Mouse (Mus musculus) kidney, adult 11 months (tissue): Measurements from ENCODE around the gene Ubiad1.
A peak's percentile ranks its signal among the peaks of the same experiment; 100 is the strongest.

ENCODE experiments used
- DNase-seq: peaks from one replicate; pipeline ENCODE4 v3.0.0; 2022

The Ubiad1 gene

DNA sequence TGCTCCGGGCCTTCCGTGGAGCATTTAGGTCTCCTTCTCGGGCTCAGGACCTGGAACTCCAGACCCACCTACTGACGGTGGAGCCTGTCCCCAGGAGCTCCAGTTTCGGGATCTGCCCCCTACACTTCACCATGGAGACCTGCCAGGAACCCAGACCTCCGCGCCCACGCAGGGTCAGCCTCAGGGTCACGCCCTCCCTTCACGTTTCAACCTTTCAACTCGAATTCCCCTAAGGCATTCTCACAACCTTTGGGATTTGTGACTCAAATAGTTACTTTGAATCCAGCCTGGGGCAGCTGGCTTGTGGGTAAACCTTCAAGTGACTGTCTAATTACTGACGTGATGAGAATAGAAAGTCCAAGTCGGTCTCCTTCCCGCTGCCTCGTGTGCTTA, 4.3 kb upstream of the Ubiad1 start:
- DNase-seq: peak; percentile 44

DNA sequence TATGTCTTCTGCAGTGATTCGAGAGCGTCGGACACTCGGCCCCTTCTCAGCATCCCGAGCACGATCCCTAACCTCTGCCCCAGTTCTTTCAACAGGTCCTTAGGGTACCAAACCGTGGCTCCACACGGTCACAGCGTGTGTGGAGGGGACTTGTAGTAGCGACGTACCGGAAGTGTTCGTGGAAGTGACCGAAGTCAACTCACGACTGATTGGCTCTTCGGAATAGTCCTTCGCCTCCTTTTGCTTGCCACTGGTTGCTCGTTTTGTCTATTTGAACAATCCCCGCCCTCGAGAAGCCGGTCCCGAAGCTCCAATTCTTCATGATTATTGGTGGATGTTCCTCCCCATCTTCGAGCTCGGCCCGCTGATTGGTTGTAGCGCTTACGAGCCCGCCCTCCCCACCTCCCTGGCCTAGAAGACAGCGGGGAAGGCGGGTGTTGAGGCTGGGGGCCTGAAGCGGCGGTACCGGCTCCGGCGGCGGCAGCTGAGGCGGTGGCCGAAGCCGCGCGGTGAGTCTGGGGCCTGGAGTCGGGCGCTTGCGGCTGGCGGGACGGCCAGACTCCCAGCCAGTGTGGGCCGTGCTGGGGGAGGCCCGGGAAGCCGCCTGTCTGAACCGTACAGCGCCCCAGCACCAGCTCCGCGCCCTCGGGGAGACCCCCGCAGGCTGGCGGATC, 3.7 kb upstream of the Ubiad1 start, which contains the start of gene Mtor:
TSS of gene Mtor (plus strand) at position 433 of the 674 bp plus-strand sequence.
- DNase-seq: peak; percentile 99

DNA sequence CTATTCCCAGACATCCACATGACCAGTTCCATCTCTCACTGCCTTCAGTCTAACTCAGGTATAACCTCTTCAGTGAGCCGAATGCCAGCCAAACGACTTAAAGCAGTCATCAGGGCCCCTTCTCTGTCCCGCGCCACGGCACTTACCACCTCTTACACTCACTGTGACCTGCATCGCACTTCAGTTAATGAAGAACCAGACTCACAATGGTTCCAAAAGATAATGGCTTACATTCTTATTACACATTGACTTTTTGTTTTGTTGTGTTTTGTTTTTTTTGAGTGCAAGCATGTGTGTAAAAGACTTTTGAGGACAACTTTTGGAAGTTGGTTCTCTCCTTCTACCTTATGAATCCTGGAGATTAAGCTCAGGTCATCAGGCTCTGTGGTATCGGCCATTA, 2.0 kb downstream of the Ubiad1 start:
- no peak for DNase-seq

DNA sequence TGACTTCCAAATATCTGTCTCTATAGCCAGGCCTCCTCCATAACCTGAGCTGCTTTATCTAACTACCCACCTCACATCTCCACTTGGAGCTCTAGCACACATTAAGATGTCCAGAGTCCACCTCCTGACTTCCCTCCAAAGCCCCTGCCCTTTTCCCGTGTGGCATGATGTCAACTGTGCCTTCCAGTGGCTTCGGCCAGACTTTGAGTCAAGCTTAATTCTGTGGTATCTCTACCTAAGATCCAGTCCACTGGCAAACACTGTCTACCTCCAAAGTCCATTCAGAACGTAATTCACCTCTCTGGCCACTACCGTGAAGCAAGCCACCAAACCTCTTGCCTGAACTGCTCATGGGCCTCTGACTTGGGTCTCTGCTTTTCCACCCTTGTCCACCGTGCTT, 2.6 kb downstream of the Ubiad1 start:
- DNase-seq: peak; percentile 40

DNA sequence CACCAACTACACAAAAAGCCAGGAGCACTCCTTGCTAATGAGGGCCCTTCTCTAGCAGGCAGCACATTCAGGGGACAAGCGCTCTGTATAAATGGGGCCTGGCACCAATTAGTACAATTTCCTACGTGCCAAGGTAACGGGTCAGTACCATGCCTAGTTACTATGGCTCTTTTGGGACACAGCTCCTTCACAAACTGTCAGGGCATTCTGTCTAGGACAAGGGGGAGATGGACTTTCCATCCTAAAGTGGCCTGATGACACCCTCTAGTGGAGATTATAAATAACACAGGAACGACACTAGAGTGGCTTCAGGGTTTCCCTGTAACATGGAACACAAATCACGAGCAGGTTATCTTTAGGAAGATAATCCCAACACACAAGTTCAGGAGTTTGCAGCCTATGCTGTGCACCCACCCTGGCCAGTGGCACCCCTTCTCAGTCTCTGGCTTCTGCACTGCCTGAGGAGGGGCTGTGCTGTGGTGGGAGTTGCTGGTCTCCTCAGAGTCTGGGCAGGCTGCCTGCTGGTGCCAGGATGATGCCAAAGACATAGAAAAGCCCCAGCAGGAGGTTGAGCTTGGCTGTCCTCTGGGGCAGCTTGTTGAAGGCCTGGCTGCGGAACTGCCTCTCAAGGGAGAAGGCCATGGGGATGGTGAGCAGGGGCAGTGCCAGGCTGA, 8.8 kb downstream of the Ubiad1 start:
- DNase-seq: no peak

DNA sequence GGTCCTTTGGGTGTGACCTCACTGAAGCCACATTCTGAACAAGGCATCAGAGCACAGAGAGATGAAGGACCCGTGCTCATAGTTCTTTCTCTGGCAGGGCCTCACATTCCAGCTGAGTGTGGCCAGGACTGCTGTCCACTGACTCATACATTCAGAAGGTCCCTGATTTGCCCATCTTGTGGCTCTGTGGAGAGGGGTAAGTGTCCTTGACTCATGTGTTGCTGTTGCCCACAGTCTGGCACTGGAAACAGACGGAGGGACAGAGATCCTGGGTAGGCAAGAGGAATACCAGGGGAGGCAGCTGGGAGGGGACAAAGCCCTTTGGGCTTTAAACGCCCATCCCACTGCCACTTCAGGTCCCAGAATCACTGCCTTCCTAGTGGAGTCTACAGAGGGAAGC, 9.5 kb downstream of the Ubiad1 start:
- no peak for DNase-seq

DNA sequence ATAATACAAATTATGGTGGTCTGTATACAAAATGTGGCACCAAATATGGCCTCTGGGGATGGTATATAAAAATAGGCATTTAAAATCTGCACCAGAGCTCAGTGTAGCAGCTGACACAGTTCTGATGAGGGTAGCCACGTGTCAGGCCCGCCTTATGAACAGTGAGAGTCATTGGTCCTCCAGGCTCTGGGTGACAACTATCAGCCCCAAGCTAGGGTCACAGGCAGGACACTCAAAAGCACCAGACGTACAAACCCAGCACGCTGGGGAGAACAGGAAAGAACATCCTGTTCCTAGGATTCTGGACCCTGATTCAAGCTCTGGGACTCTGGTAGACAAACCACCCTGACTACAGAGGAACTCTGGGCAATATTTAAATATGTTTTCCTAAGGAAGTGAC, 10.0 kb downstream of the Ubiad1 start:
- DNase-seq: no peak

DNA sequence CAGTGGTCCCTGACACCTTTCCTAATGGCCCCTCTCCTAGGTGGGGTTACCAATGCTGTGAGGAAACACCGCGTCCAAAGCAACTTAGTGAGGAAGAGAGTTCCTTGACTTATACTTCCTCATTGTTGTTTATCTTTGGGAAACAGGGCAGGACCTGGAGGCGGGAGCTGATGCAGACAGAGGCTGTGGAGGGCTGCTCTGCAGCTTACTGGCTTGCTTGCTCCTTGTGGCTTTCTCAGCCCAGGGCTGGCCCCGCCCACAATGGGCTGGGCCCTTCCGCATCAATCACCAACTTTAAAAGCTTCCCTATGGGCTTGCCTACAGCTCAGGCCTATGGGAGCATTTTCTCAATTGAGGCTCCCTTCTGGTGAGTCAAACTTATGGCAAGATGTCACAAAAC, 10.8 kb downstream of the Ubiad1 start:
- DNase-seq: no peak

DNA sequence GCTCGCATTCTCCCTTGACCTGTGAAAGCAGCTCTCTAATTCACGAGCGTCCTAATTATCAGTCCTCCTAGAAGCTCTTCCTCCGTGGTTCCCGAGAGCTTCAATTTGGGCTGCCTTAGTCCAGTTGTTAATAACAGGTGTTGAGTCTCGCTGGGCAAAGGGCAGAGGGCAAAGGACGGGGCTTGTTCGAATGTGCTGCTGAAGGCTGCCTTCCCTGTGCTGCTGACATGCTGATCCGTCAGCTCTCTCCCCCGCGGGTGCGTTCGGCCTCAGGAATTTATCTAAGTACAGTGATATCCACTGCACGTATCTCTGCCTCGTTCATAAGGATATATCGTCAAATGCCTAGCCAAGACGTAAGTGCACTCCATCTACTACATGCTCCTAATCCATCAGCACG, 11.2 kb downstream of the Ubiad1 start:
- DNase-seq: peak; percentile 85

DNA sequence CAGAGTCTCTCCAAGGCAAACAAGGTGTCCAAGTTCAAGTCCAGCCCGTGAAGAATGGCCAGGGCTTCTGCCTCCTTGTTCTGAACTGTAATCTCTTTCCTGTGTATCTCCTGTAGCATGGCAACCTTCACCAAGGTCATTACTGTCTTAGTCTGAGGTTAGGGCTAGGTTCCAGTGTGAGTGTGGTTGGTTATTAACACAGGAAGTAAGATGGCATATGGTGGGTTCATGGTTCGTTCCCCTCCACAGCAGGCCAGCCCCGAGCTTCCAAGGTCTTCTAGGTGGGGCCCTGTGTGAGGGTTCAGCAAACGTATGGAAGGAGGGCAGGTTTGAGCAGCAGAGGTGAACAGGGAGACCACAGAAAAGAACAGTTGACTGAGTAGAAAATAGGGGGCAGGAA, 12.1 kb downstream of the Ubiad1 start:
- DNase-seq: peak; percentile 43

DNA sequence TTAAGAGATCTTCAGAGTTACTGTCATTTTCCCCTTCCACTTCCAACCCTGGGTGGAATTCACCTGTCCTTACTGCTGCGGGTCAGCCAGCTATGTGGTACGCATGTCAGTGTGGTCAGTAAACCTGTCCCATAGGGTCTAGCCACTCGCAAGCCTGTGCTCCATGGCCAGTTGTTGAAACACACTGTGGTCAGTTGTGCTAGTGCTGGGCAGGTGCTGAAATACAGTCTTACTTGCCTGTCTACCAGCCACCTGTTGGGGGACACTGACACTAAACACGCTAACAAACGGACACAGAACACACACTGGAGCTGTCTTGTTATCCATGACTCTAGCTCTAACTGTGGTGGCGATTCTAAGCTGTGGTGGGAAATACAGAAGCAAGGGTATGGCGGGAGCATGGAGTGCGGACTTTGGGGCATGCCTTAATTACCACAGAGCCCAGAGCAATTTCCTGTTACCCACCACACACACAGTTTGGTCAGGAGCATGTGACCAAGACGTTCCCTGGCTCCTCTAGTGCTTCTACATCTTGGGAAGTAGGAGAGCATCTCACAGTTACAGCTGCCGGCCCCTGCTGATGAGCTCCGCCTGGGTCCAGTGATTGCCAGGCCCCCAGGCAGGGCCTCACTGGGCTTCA, 13.6 kb downstream of the Ubiad1 start:
- DNase-seq: no peak

DNA sequence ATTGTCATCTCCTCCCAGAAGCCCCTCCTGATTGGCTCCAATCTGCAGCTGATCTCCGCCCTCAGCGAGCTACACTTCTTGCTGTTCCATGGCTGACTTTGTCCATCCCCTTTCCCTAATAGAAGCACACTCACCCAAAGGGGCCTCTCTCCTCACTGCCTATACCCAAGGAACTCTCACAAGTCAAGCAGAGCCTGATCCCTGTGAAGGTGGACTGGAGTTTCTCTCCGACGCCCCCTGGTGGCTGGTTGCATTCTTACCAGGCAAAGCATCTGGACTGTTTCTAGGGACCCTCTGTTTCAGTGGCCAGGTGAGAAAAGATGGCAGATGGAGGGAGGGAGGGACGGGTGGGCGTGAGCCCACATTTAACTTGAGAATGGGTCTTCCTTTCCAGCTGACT, 14.9 kb downstream of the Ubiad1 start:
- no peak for DNase-seq

DNA sequence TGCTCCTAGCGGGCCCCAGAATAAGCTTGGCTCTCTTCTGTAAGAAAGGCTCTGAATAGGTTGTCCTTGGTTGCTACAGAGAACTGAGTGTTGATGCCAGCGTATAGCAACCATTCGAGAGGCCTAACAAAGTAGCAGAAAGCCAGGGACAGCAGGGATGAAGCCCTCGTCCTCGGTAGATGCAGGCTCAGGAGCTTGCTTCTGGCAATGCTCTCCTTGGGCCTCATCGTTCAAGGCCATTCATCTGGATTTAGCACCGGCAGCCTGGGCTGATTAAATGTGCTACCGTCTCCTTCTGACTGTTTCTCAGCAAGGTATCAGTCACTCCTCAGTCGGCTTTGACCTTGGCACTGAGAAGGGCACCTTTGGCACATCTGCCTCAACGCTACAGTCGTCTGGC, 15.4 kb downstream of the Ubiad1 start:
- DNase-seq: no peak

DNA sequence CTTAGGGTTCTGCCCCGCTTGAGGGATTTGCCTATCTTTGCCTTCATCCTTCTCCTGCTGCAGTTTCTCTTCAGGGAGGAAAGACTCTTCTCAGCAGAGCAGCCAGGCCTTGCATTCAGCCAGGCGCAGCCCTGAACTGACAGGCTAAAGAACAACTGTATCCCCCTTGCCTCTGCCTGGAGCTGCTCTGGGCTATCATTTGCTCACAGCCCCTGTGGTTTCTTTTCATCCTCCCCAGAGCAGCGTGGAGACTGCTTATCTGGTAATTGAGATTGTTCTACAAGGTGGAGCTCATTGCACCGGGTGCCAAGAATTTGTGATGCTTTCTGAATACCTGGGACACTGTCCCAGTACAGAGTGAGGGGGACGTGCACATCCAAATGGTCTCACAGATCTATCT, 16.0 kb downstream of the Ubiad1 start:
- DNase-seq: no peak

DNA sequence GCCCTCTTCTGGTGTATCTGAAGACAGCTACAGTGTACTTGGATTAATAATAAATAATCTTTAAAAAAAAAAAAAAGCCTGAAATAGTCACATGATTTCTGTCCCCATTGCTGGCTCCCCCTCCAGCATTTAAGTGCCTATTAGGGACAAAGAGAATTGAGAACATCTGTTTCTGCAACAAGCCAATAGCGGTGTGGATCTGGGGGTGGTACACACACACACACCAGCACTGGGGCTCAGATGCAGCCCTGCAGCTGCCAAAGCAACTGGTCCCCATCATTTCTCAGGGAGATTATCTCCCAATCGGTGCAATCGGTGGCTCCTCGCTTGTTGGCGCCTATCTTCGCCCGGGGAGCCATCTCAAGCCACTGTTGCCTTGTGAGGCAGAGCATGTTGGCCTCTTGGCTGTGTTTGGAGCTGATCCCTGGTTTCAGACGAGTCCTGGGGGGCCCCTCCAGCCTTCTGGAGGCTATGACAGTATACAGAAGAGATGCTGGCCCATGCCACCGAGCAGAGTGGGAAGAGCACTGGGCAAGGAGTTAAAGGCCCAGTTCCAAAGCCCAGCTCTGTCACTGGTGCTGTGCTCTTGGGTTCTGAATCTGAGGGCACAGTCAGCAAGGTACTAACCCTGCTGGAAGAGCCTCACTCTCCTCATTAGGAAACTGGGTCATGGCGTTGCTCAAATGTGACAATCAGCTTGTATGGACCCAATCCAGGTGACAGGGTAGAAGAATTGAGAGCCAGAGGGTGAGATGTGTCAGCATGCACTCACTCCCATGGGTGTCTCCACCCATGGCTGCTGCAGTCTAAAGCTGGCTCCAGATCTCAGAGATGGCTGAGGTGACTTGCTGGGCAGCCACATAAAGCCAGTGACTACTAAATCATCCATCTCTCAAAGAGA, 17.4 kb downstream of the Ubiad1 start:
- DNase-seq: no peak

DNA sequence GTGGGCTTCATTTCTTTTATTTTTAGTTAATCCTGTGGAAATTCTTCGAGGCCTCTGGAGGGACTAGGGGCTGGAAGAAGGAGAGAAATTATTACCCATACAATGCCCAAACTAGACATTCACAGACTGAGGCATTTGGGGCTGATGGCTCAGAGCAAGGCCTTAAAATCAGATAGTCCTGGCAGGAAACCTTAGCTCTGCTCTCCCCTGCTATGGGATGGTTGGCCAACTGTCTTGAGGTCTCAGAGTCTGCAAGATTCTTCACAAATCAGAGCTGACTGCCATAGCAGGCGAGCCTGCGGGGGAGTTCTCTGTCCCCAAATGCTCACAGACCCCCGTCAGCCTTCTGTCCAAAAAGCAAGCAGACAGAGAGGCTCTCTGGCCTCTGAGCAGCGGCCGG, 27.0 kb downstream of the Ubiad1 start:
- no peak for DNase-seq

DNA sequence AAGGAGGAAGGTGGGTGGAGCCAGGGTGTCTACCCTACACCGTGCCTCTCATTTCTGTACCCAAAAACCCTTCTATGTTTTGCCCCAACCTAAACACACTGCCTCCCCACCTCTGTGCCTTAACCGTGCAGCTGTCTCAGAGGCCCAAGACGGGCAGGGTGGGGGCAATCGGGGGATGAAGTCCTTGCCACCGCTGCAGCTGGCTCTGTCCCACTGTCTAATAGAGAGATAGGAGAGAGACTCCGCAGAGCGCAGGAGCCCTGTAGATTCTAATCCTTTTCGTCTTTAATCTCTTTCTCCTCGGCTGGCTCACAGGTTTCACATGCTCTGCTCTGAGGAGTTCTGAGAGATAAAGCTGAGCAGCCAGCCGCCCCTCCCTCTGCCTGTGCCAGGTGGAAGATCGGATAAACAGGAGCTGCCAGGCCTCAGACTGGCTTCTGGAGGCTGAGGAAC, 27.5 kb downstream of the Ubiad1 start:
- DNase-seq: no peak

DNA sequence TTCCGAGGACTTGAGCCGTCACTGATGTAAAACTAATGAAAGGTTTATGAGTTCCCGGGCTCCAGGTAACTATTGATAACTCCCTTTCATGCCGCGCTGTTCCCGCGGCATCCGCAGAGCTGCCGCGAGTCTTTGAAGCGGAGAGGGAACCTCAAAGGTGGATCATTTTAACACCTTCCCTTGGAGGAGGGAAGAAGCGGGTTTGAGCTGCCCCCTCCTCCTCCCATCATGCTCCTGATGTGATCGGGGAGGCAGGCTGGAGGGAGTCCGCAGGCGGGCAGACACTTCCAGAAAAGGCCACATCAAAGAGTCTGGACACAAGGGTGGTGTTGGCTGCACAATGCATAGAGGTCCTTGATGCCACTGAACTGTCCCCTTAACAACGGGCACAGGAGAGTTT, 29.0 kb downstream of the Ubiad1 start:
- DNase-seq: no peak

DNA sequence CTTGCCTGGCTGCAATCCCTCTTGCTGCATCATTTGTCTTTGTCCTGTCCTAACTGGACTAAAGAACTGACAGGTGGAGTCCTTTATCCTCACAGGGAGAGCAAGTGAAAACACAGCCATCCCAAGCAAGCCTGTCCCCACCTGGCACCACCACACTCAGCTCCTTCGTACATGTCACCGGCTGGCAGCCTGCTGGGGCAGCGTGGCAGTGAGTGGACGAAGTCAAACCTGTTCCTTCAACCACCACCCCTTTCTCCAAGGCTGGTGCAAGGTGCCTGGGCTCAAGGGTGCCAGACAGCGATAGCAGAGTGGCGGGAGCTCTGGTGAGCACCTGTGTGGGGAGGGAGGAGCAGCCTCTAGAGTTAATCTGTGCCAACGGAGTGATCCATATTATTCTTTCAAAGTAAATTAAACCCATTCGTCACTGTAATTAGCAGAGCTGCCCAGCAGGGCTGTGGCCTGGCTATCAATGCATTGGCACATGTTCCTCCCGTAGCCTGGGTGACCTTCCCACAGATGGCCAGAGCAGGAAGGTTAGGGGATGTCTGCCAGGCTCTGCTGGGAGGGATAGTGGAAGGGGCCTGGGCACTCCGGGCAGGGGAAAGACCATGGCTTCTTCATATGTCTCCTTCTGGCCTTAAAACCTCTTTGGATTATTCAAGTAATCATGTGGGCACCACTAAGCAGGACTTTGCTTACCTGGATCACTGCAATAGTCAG, 36.2 kb downstream of the Ubiad1 start:
- DNase-seq: no peak

DNA sequence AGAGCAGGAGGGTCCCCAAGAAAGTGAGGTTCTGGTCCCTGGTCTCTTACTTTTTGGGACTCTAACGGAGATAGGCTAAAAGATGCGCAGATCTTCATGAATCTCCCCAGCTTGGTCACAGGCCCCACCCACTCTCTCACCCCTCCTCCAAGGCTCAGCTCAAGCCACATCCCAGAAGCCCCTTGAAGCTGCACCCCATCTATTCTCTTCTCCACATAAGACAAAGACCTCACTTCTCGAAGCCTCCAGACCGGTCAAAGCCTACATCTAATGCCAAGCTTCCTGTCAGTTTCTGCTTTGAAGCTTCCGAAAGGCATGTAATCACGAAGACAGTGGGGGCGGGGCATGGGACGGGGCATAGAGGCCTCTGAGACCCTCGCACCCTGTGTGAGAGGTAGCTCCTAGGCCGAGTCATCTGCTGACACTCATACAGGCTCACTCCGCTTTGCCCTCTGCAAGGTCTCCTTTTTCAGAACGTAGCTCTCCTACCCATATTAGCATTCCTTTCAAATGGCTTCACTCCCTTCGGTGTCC, 39.2 kb downstream of the Ubiad1 start:
- DNase-seq: no peak

DNA sequence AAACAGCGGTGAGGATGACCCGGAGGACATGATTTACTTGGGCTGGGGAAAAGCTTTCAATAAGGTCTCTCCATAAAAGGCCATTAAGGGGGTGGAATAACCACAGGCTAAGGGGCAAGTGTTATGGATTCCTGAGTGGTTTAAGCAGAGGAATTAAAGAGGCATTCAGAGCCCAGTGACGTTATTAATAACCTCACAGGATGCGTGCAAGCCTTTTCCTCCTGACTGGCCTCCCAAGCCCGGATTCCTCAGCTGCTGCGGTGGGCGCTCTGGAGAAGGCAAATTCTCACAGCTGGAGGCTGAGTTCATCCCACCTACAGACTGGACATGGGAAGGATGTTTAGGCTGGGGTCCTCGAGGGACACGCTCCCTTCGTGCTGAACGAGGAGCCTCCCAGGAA, 39.8 kb downstream of the Ubiad1 start:
- no peak for DNase-seq

DNA sequence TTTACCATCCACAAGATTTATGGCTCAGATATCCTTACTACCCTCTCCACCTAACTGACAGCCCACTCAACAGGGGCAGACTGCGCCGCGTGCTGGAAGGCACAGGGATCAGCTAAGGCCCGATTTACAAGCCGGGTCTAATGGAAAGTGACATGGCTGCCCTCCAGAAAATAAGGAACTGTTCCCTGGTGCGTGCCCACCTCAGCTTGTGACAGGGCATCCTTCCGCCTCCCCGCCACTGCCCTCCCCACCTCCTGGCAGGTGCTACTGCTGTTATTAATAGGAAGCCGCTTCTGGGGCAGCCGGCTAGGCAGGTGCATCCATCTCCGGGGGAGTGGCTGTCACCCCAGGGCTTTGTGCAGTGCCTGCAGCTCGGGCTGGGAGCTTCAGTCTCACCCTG, 41.2 kb downstream of the Ubiad1 start:
- no peak for DNase-seq
